Mouse (Mus musculus): ENCODE results near the gene Gm10188. TPM values are rescaled to one million over a fixed set of nuclear protein-coding genes. Genes with fewer than 3 reads are reported as not detected.

Gene Gm10188
- polyA plus RNA-seq (2012; ENCODE audit: insufficient read depth, insufficient read length, missing spikeins) = not detected in 2 replicates

GRCm38 (mm10) chr1:132229667-132230066 lies at the start of gene Gm10188:
Gm10188 (minus strand) TSS chr1:132229767.
- H3K4me1 ChIP-seq (ENCODE audit: control insufficient read depth, insufficient read depth, low read length) = no peaks in the 10 kb centered on the region
- no peak within 1 kb of the TSS for H3K27ac ChIP-seq (ENCODE audit: insufficient read depth, low read depth, low read length)
- H3K4me3 ChIP-seq (ENCODE audit: insufficient read depth, low read length) = no peak within 1 kb of the TSS
- TF ChIP-seq CTCF (IDR thresholded peaks at IDR 0.05; ENCODE audit: low read depth, low read length) (no peak), POLR2A (IDR thresholded peaks at IDR 0.05; ENCODE audit: borderline replicate concordance, low read depth, low read length) (no peak)

GRCm38 (mm10) chr1:132277124-132277523 lies 47.6 kb upstream of the Gm10188 start:
- no peak overlapping the region for H3K4me3 ChIP-seq (ENCODE audit: insufficient read depth, low read length)
- no peaks in the 10 kb centered on the region for H3K4me1 ChIP-seq (ENCODE audit: control insufficient read depth, insufficient read depth, low read length)
- no peak for TF ChIP-seq POLR2A (IDR thresholded peaks at IDR 0.05; ENCODE audit: borderline replicate concordance, low read depth, low read length)
- TF ChIP-seq CTCF (IDR thresholded peaks at IDR 0.05; ENCODE audit: low read depth, low read length) = no peak
- H3K27ac ChIP-seq (ENCODE audit: insufficient read depth, low read depth, low read length) = no peak overlapping the region

GRCm38 (mm10) chr1:132276694-132277093 lies 47.1 kb upstream of the Gm10188 start:
- H3K27ac ChIP-seq (ENCODE audit: insufficient read depth, low read depth, low read length) = no peak overlapping the region
- H3K4me1 ChIP-seq (ENCODE audit: control insufficient read depth, insufficient read depth, low read length) = no peaks in the 10 kb centered on the region
- H3K4me3 ChIP-seq (ENCODE audit: insufficient read depth, low read length) = no peak overlapping the region
- TF ChIP-seq CTCF (IDR thresholded peaks at IDR 0.05; ENCODE audit: low read depth, low read length) (no peak), POLR2A (IDR thresholded peaks at IDR 0.05; ENCODE audit: borderline replicate concordance, low read depth, low read length) (no peak)

- Histone ChIP-seq H3K4me3 (ENCODE audit: insufficient read depth, low read length) (no peak overlapping the region), H3K27ac (ENCODE audit: insufficient read depth, low read depth, low read length) (no peak overlapping the region), H3K4me1 (ENCODE audit: control insufficient read depth, insufficient read depth, low read length) (0 out of 2 replicates have a peak, but pooled peaks cover 2% of the 10 kb centered on the region)
- TF ChIP-seq POLR2A (IDR thresholded peaks at IDR 0.05; ENCODE audit: borderline replicate concordance, low read depth, low read length) = no peak
- TF ChIP-seq CTCF (IDR thresholded peaks at IDR 0.05; ENCODE audit: low read depth, low read length) = no peak
Measured at GRCm38 (mm10) chr1:132271237-132271636, 41.7 kb upstream of the Gm10188 start.

DNA sequence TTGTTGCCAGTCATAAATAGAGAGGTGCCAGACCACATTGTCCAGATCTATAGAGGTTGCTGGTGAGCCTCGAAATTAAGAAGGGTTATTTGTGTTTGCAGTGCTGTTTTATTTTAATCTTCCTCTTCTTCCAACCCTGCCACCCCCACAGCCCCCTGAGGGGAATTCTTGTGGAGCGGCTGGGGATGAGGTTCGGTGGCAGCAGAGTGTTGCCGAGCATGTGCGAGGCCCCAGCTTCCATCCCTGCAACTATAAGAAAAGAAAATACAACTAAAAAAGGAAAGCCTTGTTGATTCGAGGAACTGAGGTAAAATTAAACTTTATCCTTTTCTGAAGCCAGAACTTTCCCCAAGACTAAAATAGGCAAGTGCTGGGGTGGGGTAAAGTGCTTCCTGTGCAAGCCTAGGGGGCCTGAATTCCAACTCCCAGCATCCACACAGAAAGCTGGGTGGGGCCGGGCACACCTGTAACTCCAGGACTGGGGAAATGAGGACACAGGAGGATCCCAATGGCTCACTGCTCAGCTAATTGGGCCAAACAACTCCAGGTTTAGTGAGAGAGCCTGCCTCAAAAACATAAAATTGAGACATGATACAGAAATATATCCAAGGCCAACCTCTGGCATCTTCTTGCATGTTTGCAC lies 39.0 kb upstream of the Gm10188 start:
- TF ChIP-seq POLR2A (IDR thresholded peaks at IDR 0.05; ENCODE audit: borderline replicate concordance, low read depth, low read length) (no peak), CTCF (IDR thresholded peaks at IDR 0.05; ENCODE audit: low read depth, low read length) (no peak)
- Histone ChIP-seq H3K27ac (ENCODE audit: insufficient read depth, low read depth, low read length) (no peak overlapping the region), H3K4me3 (ENCODE audit: insufficient read depth, low read length) (no peak overlapping the region), H3K4me1 (ENCODE audit: control insufficient read depth, insufficient read depth, low read length) (peaks cover 8% of the 10 kb centered on the region)

DNA sequence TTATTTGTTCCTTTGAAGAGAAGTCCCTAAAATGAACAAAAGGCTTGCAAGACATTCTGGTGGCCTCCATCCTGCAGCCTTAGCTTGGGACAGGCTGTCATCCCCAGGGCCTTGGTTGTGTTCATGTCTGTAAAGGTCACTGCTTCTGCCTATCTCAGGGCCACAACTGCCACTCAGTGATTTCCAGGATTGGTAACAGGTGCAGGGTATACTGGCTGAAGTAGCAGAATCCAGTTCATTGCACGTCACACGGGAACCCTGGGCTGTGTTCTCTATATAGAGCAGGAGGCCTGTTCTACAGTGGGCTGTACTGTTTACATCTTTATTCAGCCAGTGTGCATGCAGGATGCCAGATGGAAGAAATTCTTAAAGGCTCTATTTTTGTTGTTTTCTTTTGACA lies 38.4 kb upstream of the Gm10188 start:
- no peak overlapping the region for H3K4me3 ChIP-seq (ENCODE audit: insufficient read depth, low read length)
- no peak overlapping the region for H3K27ac ChIP-seq (ENCODE audit: insufficient read depth, low read depth, low read length)
- TF ChIP-seq CTCF (IDR thresholded peaks at IDR 0.05; ENCODE audit: low read depth, low read length) = no peak
- TF ChIP-seq POLR2A (IDR thresholded peaks at IDR 0.05; ENCODE audit: borderline replicate concordance, low read depth, low read length) = no peak
- H3K4me1 ChIP-seq (ENCODE audit: control insufficient read depth, insufficient read depth, low read length) = peaks cover 8% of the 10 kb centered on the region

GRCm38 (mm10) chr1:132266791-132267557 lies 37.4 kb upstream of the Gm10188 start:
- H3K4me1 ChIP-seq (ENCODE audit: control insufficient read depth, insufficient read depth, low read length) = peaks cover 8% of the 10 kb centered on the region
- no peak overlapping the region for H3K27ac ChIP-seq (ENCODE audit: insufficient read depth, low read depth, low read length)
- TF ChIP-seq CTCF (IDR thresholded peaks at IDR 0.05; ENCODE audit: low read depth, low read length) (no peak), POLR2A (IDR thresholded peaks at IDR 0.05; ENCODE audit: borderline replicate concordance, low read depth, low read length) (no peak)
- H3K4me3 ChIP-seq (ENCODE audit: insufficient read depth, low read length) = no peak overlapping the region

GRCm38 (mm10) chr1:132265936-132266335 lies 36.4 kb upstream of the Gm10188 start:
- Histone ChIP-seq H3K27ac (ENCODE audit: insufficient read depth, low read depth, low read length) (no peak overlapping the region), H3K4me3 (ENCODE audit: insufficient read depth, low read length) (no peak overlapping the region), H3K4me1 (ENCODE audit: control insufficient read depth, insufficient read depth, low read length) (peaks cover 8% of the 10 kb centered on the region)
- TF ChIP-seq POLR2A (IDR thresholded peaks at IDR 0.05; ENCODE audit: borderline replicate concordance, low read depth, low read length) (no peak), CTCF (IDR thresholded peaks at IDR 0.05; ENCODE audit: low read depth, low read length) (no peak)

GRCm38 (mm10) chr1:132265211-132265859 lies 35.8 kb upstream of the Gm10188 start:
- TF ChIP-seq CTCF (IDR thresholded peaks at IDR 0.05; ENCODE audit: low read depth, low read length) (no peak), POLR2A (IDR thresholded peaks at IDR 0.05; ENCODE audit: borderline replicate concordance, low read depth, low read length) (no peak)
- H3K4me3 ChIP-seq (ENCODE audit: insufficient read depth, low read length) = no peak overlapping the region
- peaks cover 8% of the 10 kb centered on the region for H3K4me1 ChIP-seq (ENCODE audit: control insufficient read depth, insufficient read depth, low read length)
- H3K27ac ChIP-seq (ENCODE audit: insufficient read depth, low read depth, low read length) = no peak overlapping the region

DNA sequence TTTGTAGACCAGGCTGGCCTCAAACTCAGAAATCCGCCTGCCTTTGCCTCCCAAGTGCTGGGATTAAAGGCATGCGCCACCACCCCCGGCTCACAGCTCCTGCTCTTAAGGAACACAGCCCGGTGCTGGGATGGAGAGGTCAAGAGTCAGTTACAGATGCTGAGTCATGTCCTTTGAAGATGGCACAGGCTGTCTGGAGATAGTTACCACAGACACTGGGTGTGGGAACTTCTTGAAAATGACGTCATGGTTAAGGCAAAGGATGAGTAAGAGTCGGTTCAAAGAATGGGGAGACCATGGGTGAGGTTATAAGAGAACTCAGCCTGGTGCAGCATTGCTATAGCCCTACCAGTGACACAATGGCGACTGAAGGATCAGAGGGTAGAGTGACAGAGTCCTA lies 35.0 kb upstream of the Gm10188 start:
- Histone ChIP-seq H3K27ac (ENCODE audit: insufficient read depth, low read depth, low read length) (no peak overlapping the region), H3K4me1 (ENCODE audit: control insufficient read depth, insufficient read depth, low read length) (peaks cover 8% of the 10 kb centered on the region), H3K4me3 (ENCODE audit: insufficient read depth, low read length) (no peak overlapping the region)
- TF ChIP-seq CTCF (IDR thresholded peaks at IDR 0.05; ENCODE audit: low read depth, low read length) (no peak), POLR2A (IDR thresholded peaks at IDR 0.05; ENCODE audit: borderline replicate concordance, low read depth, low read length) (no peak)
